Comparison of ENCODE assay signal across 9 mouse cellular contexts in genomic region chr4:53277741-53278525, GRCm38 (mm10).
DNase-seq lines count a peak whose midpoint lies in the region; ATAC-seq and TF ChIP-seq lines count a peak whose summit lies in the region.
"Had no signal": no experiment of that assay in that cellular context is flagged by ENCODE, and none has a peak within 500 bp of the region (broad histone marks: within the 10 kb centered on the region; RNA-seq: fewer than 3 reads in every experiment).

No protein-coding gene starts in this region.

- H3K4me1 ChIP-seq in heart, embryonic 14.5 days (ENCODE audit: control insufficient read depth in 2 of 2, insufficient read depth in 2 of 2, low read length in 2 of 2), result peaks cover 2 to 9% of the 10 kb centered on the region in 2 experiments; a peak in 3 of 4 replicates
- H3K4me1 ChIP-seq in bone marrow macrophage, adult 2 months (ENCODE audit: control insufficient read depth, insufficient read depth, low read length), result peaks cover 15% of the 10 kb centered on the region
- H3K4me1 ChIP-seq in forebrain, embryonic 11.5 days (replicated peaks; ENCODE audit: control insufficient read depth, insufficient read depth, low read length), result peaks cover 3% of the 10 kb centered on the region; the same call in 1 of the 2 replicates

- H3K27ac ChIP-seq in heart, embryonic 14.5 days (replicated peaks in 1 of 2; ENCODE audit: control insufficient read depth in 1 of 2, insufficient read depth in 1 of 2, low read depth in 2 of 2, low read length in 2 of 2), result no peak overlapping the region
- H3K27ac ChIP-seq in bone marrow macrophage, adult 2 months (ENCODE audit: insufficient read depth, low read depth, low read length), result peak overlapping the region; percentile 63
- no peak overlapping the region for H3K27ac ChIP-seq in forebrain, embryonic 11.5 days (ENCODE audit: low read depth, low read length)

- peak overlapping the region; percentile 36; the same call in 1 of the 2 replicates for H3K4me2 ChIP-seq in heart, embryonic 14.5 days (ENCODE audit: low read length)
- H3K4me2 ChIP-seq in forebrain, embryonic 11.5 days (ENCODE audit: low read depth, low read length, severe bottlenecking), result no peak overlapping the region

- H3K9me3 ChIP-seq in heart, embryonic 14.5 days (ENCODE audit: control insufficient read depth, low read length), result no peaks in the 10 kb centered on the region
- no peaks in the 10 kb centered on the region for H3K9me3 ChIP-seq in forebrain, embryonic 11.5 days (ENCODE audit: control insufficient read depth, low read length)

- intact Hi-C loops in heart, postnatal 10 days (cut with DNase I), result no loop called here

- no peak for DNase-seq in heart, postnatal 10 days
- DNase-seq in CD4-positive, CD25-positive, alpha-beta regulatory T cell, adult 2 months (ENCODE audit: low read depth, low spot score), result peak; percentile 45
- peak; percentile 1 to 80 for DNase-seq in natural killer cell, adult 2 months (ENCODE audit: low spot score in 2 of 2)
- DNase-seq in layer of hippocampus, adult 9-10 months (ENCODE audit: low spot score), result no peak
- no peak for DNase-seq in testis, postnatal 14 days (ENCODE audit: low spot score)
- DNase-seq in forebrain, embryonic 11.5 days (ENCODE audit: low spot score), result no peak
- DNase-seq: heart, postnatal 36 days had no signal

- H3K9ac ChIP-seq in heart, embryonic 14.5 days (ENCODE audit: low read length), result no peak overlapping the region
- H3K9ac ChIP-seq in forebrain, embryonic 11.5 days (ENCODE audit: low read length), result no peak overlapping the region

- no peaks in the 10 kb centered on the region for H3K27me3 ChIP-seq in heart, embryonic 14.5 days (ENCODE audit: control insufficient read depth, insufficient read depth, low read length)
- no peaks in the 10 kb centered on the region for H3K27me3 ChIP-seq in forebrain, embryonic 11.5 days (ENCODE audit: control insufficient read depth, insufficient read depth, low read length)

- 52% methylated on average over 12 of the region's 12 CpGs for WGBS in heart, embryonic 14.5 days
- 69% methylated on average over 12 of the region's 12 CpGs for WGBS in forebrain, embryonic 11.5 days

- no peaks in the 10 kb centered on the region for H3K36me3 ChIP-seq in heart, embryonic 14.5 days (ENCODE audit: control insufficient read depth, insufficient read depth, low read length)
- H3K36me3 ChIP-seq in forebrain, embryonic 11.5 days (ENCODE audit: control insufficient read depth, insufficient read depth, low read length), result no peaks in the 10 kb centered on the region

- H3K4me3 ChIP-seq in heart, embryonic 14.5 days (ENCODE audit: control insufficient read depth in 1 of 2, insufficient read depth in 1 of 2, low read depth in 1 of 2, low read length in 2 of 2), result no peak overlapping the region
- no peak overlapping the region for H3K4me3 ChIP-seq in bone marrow macrophage, adult 2 months (ENCODE audit: insufficient read depth, low read length)
- H3K4me3 ChIP-seq in forebrain, embryonic 11.5 days (ENCODE audit: low read depth, low read length), result no peak overlapping the region

- ATAC-seq in heart, embryonic 14.5 days (ENCODE audit: insufficient number of reproducible peaks, insufficient read depth, low FRiP score, low read depth), result no peak
- ATAC-seq in forebrain, embryonic 11.5 days (replicated peaks; ENCODE audit: low FRiP score), result no peak

- TF ChIP-seq POLR2A in bone marrow macrophage, adult 2 months (IDR thresholded peaks at IDR 0.05; ENCODE audit: borderline replicate concordance, low read depth, low read length), result no peak

- no peak for TF ChIP-seq CTCF in bone marrow macrophage, adult 2 months (IDR thresholded peaks at IDR 0.05; ENCODE audit: low read depth, low read length)

Comparison
In these comparisons a context has a peak if more than half of its experiments do, and no peak if none do; other contexts are left out.
1. DNase-seq: peak in CD4-positive, CD25-positive, alpha-beta regulatory T cell, adult 2 months (single experiment) and natural killer cell, adult 2 months (2 of 2); none in heart, postnatal 10 days (0 of 2), layer of hippocampus, adult 9-10 months (single experiment), testis, postnatal 14 days (single experiment) and forebrain, embryonic 11.5 days (single experiment).